Mouse (Mus musculus): ENCODE measurements around the gene Mrgprb5. TPM values are rescaled to one million over a fixed set of nuclear protein-coding genes. Genes with fewer than 3 reads are reported as not detected.

The Mrgprb5 gene
- polyA plus RNA-seq (2017; shearing (Covaris generic)) = not detected

GRCm38 (mm10) chr7:48168919-48169318 lies at the start of gene Mrgprb5:
TSS of gene Mrgprb5 (minus strand) at chr7:48169019.

GRCm38 (mm10) chr7:48199188-48199587 lies 30.4 kb upstream of the Mrgprb5 start, which contains the start of gene Mrgprb4:
TSS of gene Mrgprb4 (minus strand) at chr7:48199288.

Other genes starting within 250 kb of the Mrgprb5 start
- gene Mrgpra4, start 186.9 kb downstream of the Mrgprb5 start, polyA plus RNA-seq (2017; shearing (Covaris generic)) = not detected
- gene Mrgprx1, start 141.4 kb downstream of the Mrgprb5 start, polyA plus RNA-seq (2017; shearing (Covaris generic)) = not detected
- gene Mrgprb4, start 30.3 kb upstream of the Mrgprb5 start, polyA plus RNA-seq (2017; shearing (Covaris generic)) = not detected
- gene Mrgprb8, start 219.5 kb upstream of the Mrgprb5 start, polyA plus RNA-seq (2017; shearing (Covaris generic)) = not detected